Mouse (Mus musculus) spleen, adult 2 months (tissue): Measurements from ENCODE around the gene Frs3. TPM values are rescaled to one million over a fixed set of nuclear protein-coding genes. Genes with fewer than 3 reads are reported as not detected.

Experiments
- DNase-seq, 2 experiments: peaks; one replicate each; pipeline versions ENCODE4 v3.0.0 to v3.0.0-alpha.2; 2012 to 2021; ENCODE audit warnings: low spot score in 2 of 2, low read depth in 1 of 2
- H3K27ac ChIP-seq: fragments of 200-500 bp; 2 replicates; pipeline ENCODE4 v1.5.1; 2012; ENCODE audit warnings: low read length, inconsistent platforms; ENCODE audit not compliant: insufficient read depth
- H3K27me3 ChIP-seq: fragments of 200-500 bp; 2 replicates; pipeline ENCODE4 v1.6.1; 2012; ENCODE audit warnings: mild to moderate bottlenecking, moderate library complexity, low read length, inconsistent platforms; ENCODE audit not compliant: control insufficient read depth, insufficient read depth
- H3K36me3 ChIP-seq: fragments of 200-500 bp; 2 replicates; pipeline ENCODE4 v1.6.1; 2012; ENCODE audit warnings: mild to moderate bottlenecking, low read length, inconsistent platforms; ENCODE audit not compliant: control insufficient read depth, insufficient read depth
- H3K4me1 ChIP-seq: fragments of 200-500 bp; 2 replicates; pipeline ENCODE4 v1.6.1; 2011; ENCODE audit warnings: inconsistent platforms; ENCODE audit not compliant: control insufficient read depth, insufficient read depth, insufficient read length
- H3K4me3 ChIP-seq: fragments of 200-500 bp; 2 replicates; pipeline ENCODE4 v1.5.1; 2011; ENCODE audit warnings: mild to moderate bottlenecking, inconsistent platforms; ENCODE audit not compliant: insufficient read depth, insufficient read length; ENCODE audit errors: extremely low read depth
- CTCF ChIP-seq: fragments of 200-500 bp; IDR thresholded peaks from 2 replicates; pipeline ENCODE4 v1.5.1; 2011; ENCODE audit warnings: mild to moderate bottlenecking, inconsistent platforms; ENCODE audit not compliant: insufficient read depth, insufficient read length, insufficient replicate concordance; ENCODE audit errors: extremely low read depth
- POLR2A ChIP-seq: fragments of 200-500 bp; IDR thresholded peaks from 2 replicates; pipeline ENCODE4 v1.6.1; 2011; ENCODE audit warnings: low read depth, low read length, inconsistent platforms
- WGBS: fragments of 180-500 bp; shearing (Covaris S2); methylation state at CpG from one replicate; pipeline ENCODE4 v1.1.7; 2018; 5-methylcytosine and 5-hydroxymethylcytosine counted together
- polyA plus RNA-seq: library from polyadenylated mRNA; depleted of rRNA; stranded (reverse); fragments of >200 nt; gene quantifications from 2 replicates; pipeline ENCODE4 v1.2.3, GENCODE M21; 2012

Gene Frs3
- polyA plus RNA-seq, 1 experiment = 4.7 TPM

- 88% methylated on average over 4 of the region's 4 CpGs for WGBS
- H3K4me3 ChIP-seq = no peak overlapping the region
- no peak for DNase-seq
- H3K27ac ChIP-seq = no peak overlapping the region
- TF ChIP-seq POLR2A (no peak), CTCF (no peak)
- no peaks in the 10 kb centered on the region for H3K27me3 ChIP-seq
- H3K36me3 ChIP-seq = no peaks in the 10 kb centered on the region
- no peaks in the 10 kb centered on the region for H3K4me1 ChIP-seq
Observed at GRCm38 (mm10) chr17:47708972-47709371, 20.1 kb downstream of the Frs3 start.

GRCm38 (mm10) chr17:47710036-47710435 is 21.2 kb downstream of the Frs3 start:
- no peak overlapping the region for H3K27ac ChIP-seq
- H3K4me3 ChIP-seq = no peak overlapping the region
- H3K36me3 ChIP-seq = no peaks in the 10 kb centered on the region
- WGBS = 57% methylated on average over 3 of the region's 3 CpGs
- H3K4me1 ChIP-seq = no peaks in the 10 kb centered on the region
- no peak for DNase-seq
- TF ChIP-seq CTCF (no peak), POLR2A (no peak)
- H3K27me3 ChIP-seq = no peaks in the 10 kb centered on the region

DNA sequence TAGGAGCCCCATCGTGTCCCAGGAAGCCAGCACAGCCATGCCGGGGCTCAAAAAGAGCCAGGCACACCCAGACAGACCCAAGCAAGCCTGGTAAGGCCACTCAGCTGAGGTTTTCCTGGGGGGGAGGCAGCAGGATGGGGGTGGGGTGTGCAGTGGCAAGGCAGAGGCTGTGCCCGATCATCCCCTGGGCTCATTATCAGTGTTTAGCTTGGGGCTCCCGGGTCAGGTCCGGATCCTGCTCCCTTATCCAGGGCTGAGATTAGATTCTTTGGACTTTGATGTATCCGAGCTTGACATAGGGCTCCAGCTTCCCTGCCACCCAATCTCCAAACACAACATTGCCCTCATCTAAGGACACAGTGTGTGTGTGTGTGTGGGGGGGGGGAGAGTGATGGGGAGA is 23.1 kb downstream of the Frs3 start:
- no peak for TF ChIP-seq CTCF
- TF ChIP-seq POLR2A = no peak
- no peak overlapping the region for H3K4me3 ChIP-seq
- no peak for DNase-seq
- 81% methylated on average over 6 of the region's 6 CpGs for WGBS
- H3K27me3 ChIP-seq = no peaks in the 10 kb centered on the region
- H3K4me1 ChIP-seq = no peaks in the 10 kb centered on the region
- no peak overlapping the region for H3K27ac ChIP-seq
- no peaks in the 10 kb centered on the region for H3K36me3 ChIP-seq

DNA sequence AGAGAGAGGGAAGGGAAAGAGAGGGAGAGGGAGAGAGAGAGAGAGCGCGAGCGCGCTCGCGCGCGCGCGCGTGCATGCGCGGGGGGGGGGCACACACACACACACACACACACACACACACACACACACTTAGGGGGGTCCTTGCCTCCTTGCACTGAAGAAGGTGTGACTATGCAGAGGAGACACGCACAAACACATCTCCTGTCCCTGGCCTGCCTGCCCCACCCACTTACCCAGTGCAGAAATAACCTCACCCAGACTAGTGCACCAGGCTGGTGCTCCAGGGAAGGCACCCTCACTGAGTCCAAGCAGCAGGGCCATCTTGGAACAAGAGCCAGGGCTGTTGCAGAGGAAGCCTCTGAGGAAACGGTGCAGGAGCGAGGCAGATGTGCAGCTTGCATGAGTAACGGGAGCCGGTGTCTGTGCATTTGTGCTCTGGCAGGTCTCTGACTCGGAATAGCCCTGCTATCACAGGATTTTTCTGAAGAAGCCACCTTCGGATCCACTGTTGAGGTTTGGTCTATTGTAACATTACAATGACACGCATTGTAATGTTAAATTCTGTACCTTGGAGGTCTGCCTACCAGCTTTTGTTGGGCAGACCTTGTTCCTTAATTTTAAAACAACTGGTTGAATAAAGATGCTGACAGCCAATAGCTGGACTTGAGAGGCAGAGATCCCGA is 24.2 kb downstream of the Frs3 start:
- 72% methylated on average over 15 of the region's 22 CpGs for WGBS
- TF ChIP-seq CTCF (no peak), POLR2A (no peak)
- Histone ChIP-seq H3K27me3 (0 out of 2 replicates have a peak, but pooled peaks cover 1% of the 10 kb centered on the region), H3K4me3 (no peak overlapping the region), H3K27ac (no peak overlapping the region), H3K36me3 (no peaks in the 10 kb centered on the region), H3K4me1 (no peaks in the 10 kb centered on the region)
- no peak for DNase-seq

DNA sequence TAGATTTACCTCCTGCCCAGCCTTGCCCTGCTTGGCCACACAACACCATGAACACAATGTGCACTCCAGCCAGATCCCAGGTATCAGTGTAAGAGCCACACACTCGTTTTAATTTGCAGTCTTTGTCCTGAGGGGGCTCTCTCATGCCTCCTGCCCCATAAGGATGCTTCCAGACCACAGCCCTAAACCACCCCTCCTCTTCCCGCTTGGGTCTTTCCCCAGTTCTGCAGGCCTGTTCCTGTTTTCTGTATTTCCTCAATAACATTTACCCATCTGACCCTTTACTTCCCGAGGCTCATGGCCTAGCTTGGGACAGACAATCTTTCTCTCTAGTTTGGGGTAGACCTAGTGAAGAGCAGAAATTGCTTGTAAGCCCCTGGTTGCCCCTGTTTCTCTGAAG is 26.2 kb downstream of the Frs3 start:
- 17% methylated on average over 3 of the region's 3 CpGs for WGBS
- Histone ChIP-seq H3K27me3 (0 out of 2 replicates have a peak, but pooled peaks cover 1% of the 10 kb centered on the region), H3K36me3 (no peaks in the 10 kb centered on the region), H3K4me3 (no peak overlapping the region), H3K4me1 (no peaks in the 10 kb centered on the region), H3K27ac (no peak overlapping the region)
- DNase-seq = no peak
- TF ChIP-seq CTCF (no peak), POLR2A (no peak)

DNA sequence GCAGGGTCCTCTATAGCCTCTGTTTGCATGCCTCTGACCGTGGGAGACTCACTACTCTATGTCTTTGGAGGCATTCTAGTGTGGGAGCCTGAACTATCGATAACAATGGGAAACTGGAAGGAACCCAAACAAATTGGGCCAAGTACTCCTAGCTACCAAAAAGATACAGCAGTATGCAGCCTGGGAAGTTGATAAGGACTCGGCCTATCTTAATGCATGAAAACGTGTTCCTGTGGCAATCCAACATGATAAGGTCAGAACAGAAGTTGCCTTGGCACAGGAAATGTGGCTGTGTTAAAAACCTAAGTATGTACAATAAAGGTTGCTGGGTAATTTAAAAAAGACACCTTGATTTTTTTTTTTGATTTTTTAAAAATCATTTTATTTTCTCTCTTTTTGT is 32.4 kb downstream of the Frs3 start:
- H3K36me3 ChIP-seq = no peaks in the 10 kb centered on the region
- no peak for TF ChIP-seq CTCF
- TF ChIP-seq POLR2A = no peak
- no peaks in the 10 kb centered on the region for H3K4me1 ChIP-seq
- H3K4me3 ChIP-seq = no peak overlapping the region
- H3K27ac ChIP-seq = no peak overlapping the region
- no peak for DNase-seq
- WGBS = 69% methylated on average over 4 of the region's 4 CpGs
- H3K27me3 ChIP-seq = 0 out of 2 replicates have a peak, but pooled peaks cover 1% of the 10 kb centered on the region

- Histone ChIP-seq H3K27me3 (no peaks in the 10 kb centered on the region), H3K36me3 (no peaks in the 10 kb centered on the region), H3K4me3 (no peak within 1 kb of the TSS), H3K4me1 (no peaks in the 10 kb centered on the region), H3K27ac (no peak within 1 kb of the TSS)
- TF ChIP-seq POLR2A = no peak
- TF ChIP-seq CTCF = no peak
- DNase-seq = no peak
- 88% methylated on average over 11 of the region's 11 CpGs for WGBS
Observed at GRCm38 (mm10) chr17:47726566-47726965, 37.7 kb downstream of the Frs3 start, which contains the start of gene Pgc. Pgc (plus strand) TSS chr17:47726842.
